Mouse (Mus musculus) CH12.LX (cell line): ENCODE data around the gene Fgf11. TPM values are rescaled to one million over a fixed set of nuclear protein-coding genes. Genes with fewer than 3 reads are reported as not detected.

Experiments used
- DNase-seq: peaks from one replicate; pipeline ENCODE4 v3.0.0-alpha.2; 2013; ENCODE audit errors: extremely low read depth
- H3K27ac ChIP-seq: 2 replicates; pipeline ENCODE4 v1.5.1; 2012; ENCODE audit warnings: low read depth, mild to moderate bottlenecking, control low read depth, moderate library complexity; ENCODE audit not compliant: insufficient read depth
- H3K27me3 ChIP-seq: replicated peaks from 2 replicates; pipeline ENCODE3; 2012; ENCODE audit warnings: inconsistent platforms
- H3K36me3 ChIP-seq, 2 experiments: replicated peaks in 1 of 2; 2 replicates each; pipeline versions ENCODE3 to v1.6.1; 2012; ENCODE audit warnings: inconsistent platforms in 1 of 2, low read length in 1 of 2, mild to moderate bottlenecking in 1 of 2, mixed read lengths in 1 of 2, moderate library complexity in 1 of 2; ENCODE audit not compliant: control insufficient read depth in 1 of 2, insufficient read depth in 1 of 2
- H3K4me1 ChIP-seq, 2 experiments: 2 replicates each; pipeline ENCODE4 v1.6.1; 2012; ENCODE audit warnings: inconsistent platforms in 1 of 2, moderate library complexity in 1 of 2; ENCODE audit not compliant: insufficient read depth in 2 of 2, control insufficient read depth in 1 of 2
- H3K4me2 ChIP-seq: 2 replicates; pipeline ENCODE4 v1.6.1; 2012; ENCODE audit warnings: low read depth, mild to moderate bottlenecking, control low read depth; ENCODE audit not compliant: poor library complexity, insufficient read depth, severe bottlenecking
- H3K4me3 ChIP-seq, 3 experiments: fragments of 150-350 bp in 1 of 3; sonication (generic) in 1 of 3; replicated peaks in 1 of 3; 2 replicates each; pipeline versions ENCODE3 to v1.5.1; 2011 to 2012; ENCODE audit warnings: low read depth in 2 of 3, low read length in 2 of 3, mild to moderate bottlenecking in 2 of 3, moderate library complexity in 2 of 3, control low read depth in 1 of 3, improper control_type of control experiment in 1 of 3, inconsistent platforms in 1 of 3, mixed read lengths in 1 of 3; ENCODE audit not compliant: poor library complexity in 1 of 3
- H3K79me2 ChIP-seq: replicated peaks from 2 replicates; pipeline ENCODE4 v1.6.1; 2012; ENCODE audit warnings: mild to moderate bottlenecking, moderate library complexity; ENCODE audit not compliant: control insufficient read depth, poor library complexity, insufficient read depth, severe bottlenecking; ENCODE audit errors: extremely low read depth
- H3K9ac ChIP-seq: 2 replicates; pipeline ENCODE4 v1.6.1; 2012; ENCODE audit warnings: low read depth, mild to moderate bottlenecking, control low read depth, moderate library complexity; ENCODE audit not compliant: insufficient read depth
- H3K9me3 ChIP-seq: replicated peaks from 2 replicates; pipeline ENCODE3; 2012; ENCODE audit warnings: low read length, inconsistent platforms, mixed read lengths
- BHLHE40 ChIP-seq: IDR thresholded peaks from 2 replicates; pipeline ENCODE4 v1.6.1; 2011; ENCODE audit warnings: mild to moderate bottlenecking, low read depth, low read length, improper control_type of control experiment
- CHD1 ChIP-seq: IDR thresholded peaks from 2 replicates; pipeline ENCODE4 v1.6.1; 2012; ENCODE audit warnings: low read depth, low read length, improper control_type of control experiment, inconsistent platforms
- CHD2 ChIP-seq: IDR thresholded peaks from 2 replicates; pipeline ENCODE4 v1.6.1; 2011; ENCODE audit warnings: low read length, improper control_type of control experiment
- CTCF ChIP-seq, 2 experiments: IDR thresholded peaks in 1 of 2; conservative IDR thresholded peaks in 1 of 2; 2 replicates each; pipeline ENCODE4 v1.5.1; 2011 to 2012; ENCODE audit warnings: low read depth in 2 of 2, low read length in 2 of 2, improper control_type of control experiment in 1 of 2, inconsistent platforms in 1 of 2, mild to moderate bottlenecking in 1 of 2, moderate library complexity in 1 of 2
- E2F4 ChIP-seq: IDR thresholded peaks from 2 replicates; pipeline ENCODE4 v1.6.1; 2011; ENCODE audit warnings: low read depth, low read length, improper control_type of control experiment; ENCODE audit not compliant: insufficient replicate concordance
- ELF1 ChIP-seq: IDR thresholded peaks from 2 replicates; pipeline ENCODE4 v1.6.1; 2014; ENCODE audit warnings: low read depth, mild to moderate bottlenecking, inconsistent platforms, low read length, improper control_type of control experiment
- EP300 ChIP-seq: IDR thresholded peaks from 2 replicates; pipeline ENCODE4 v1.6.1; 2011; ENCODE audit warnings: low read length, improper control_type of control experiment
- HCFC1 ChIP-seq: IDR thresholded peaks from 2 replicates; pipeline ENCODE4 v1.6.1; 2012; ENCODE audit warnings: low read depth, mild to moderate bottlenecking, inconsistent platforms, low read length, improper control_type of control experiment
- IRF4 ChIP-seq: IDR thresholded peaks from 2 replicates; pipeline ENCODE4 v1.6.1; 2014; ENCODE audit warnings: low read depth, mild to moderate bottlenecking, inconsistent platforms, low read length, improper control_type of control experiment
- JUN ChIP-seq: IDR thresholded peaks from 2 replicates; pipeline ENCODE4 v1.6.1; 2011; ENCODE audit warnings: low read depth, mild to moderate bottlenecking, low read length, improper control_type of control experiment, moderate library complexity; ENCODE audit not compliant: insufficient read depth
- JUND ChIP-seq: conservative IDR thresholded peaks from 2 replicates; pipeline ENCODE4 v1.6.1; 2011; ENCODE audit warnings: low read depth, low read length, improper control_type of control experiment
- KAT2A ChIP-seq: IDR thresholded peaks from 2 replicates; pipeline ENCODE4 v1.6.1; 2012; ENCODE audit warnings: low read length, improper control_type of control experiment, inconsistent platforms; ENCODE audit not compliant: insufficient replicate concordance
- MAFK ChIP-seq: IDR thresholded peaks from 2 replicates; pipeline ENCODE4 v1.6.1; 2011; ENCODE audit warnings: low read length, improper control_type of control experiment; ENCODE audit not compliant: insufficient replicate concordance
- MAZ ChIP-seq: IDR thresholded peaks from 2 replicates; pipeline ENCODE4 v1.6.1; 2012; ENCODE audit warnings: low read depth, mild to moderate bottlenecking, inconsistent platforms, low read length, improper control_type of control experiment, moderate library complexity
- MYC ChIP-seq: IDR thresholded peaks from 2 replicates; pipeline ENCODE4 v1.6.1; 2011; ENCODE audit warnings: low read depth, mild to moderate bottlenecking, improper control_type of control experiment, low read length
- NELFE ChIP-seq: IDR thresholded peaks from 2 replicates; pipeline ENCODE4 v1.6.1; 2011; ENCODE audit warnings: low read depth, low read length, improper control_type of control experiment
- PAX5 ChIP-seq: IDR thresholded peaks from 2 replicates; pipeline ENCODE4 v1.6.1; 2012; ENCODE audit warnings: low read length, inconsistent platforms, mixed read lengths
- RAD21 ChIP-seq: IDR thresholded peaks from 2 replicates; pipeline ENCODE4 v1.6.1; 2011; ENCODE audit warnings: low read depth, mild to moderate bottlenecking, low read length, improper control_type of control experiment, moderate library complexity
- RCOR1 ChIP-seq: conservative IDR thresholded peaks from 2 replicates; pipeline ENCODE4 v1.6.1; 2012; ENCODE audit warnings: low read depth, mild to moderate bottlenecking, inconsistent platforms, low read length, improper control_type of control experiment
- SIN3A ChIP-seq: IDR thresholded peaks from 2 replicates; pipeline ENCODE4 v1.6.1; 2012; ENCODE audit warnings: low read length, improper control_type of control experiment, inconsistent platforms
- SMC3 ChIP-seq: IDR thresholded peaks from 2 replicates; pipeline ENCODE4 v1.6.1; 2011; ENCODE audit warnings: low read depth, low read length, improper control_type of control experiment
- TBP ChIP-seq: conservative IDR thresholded peaks from 2 replicates; pipeline ENCODE4 v1.6.1; 2011; ENCODE audit warnings: low read depth, low read length, improper control_type of control experiment
- TCF12 ChIP-seq: IDR thresholded peaks from 2 replicates; pipeline ENCODE4 v1.6.1; 2014; ENCODE audit warnings: low read depth, mild to moderate bottlenecking, inconsistent platforms, low read length, improper control_type of control experiment
- USF2 ChIP-seq: conservative IDR thresholded peaks from 2 replicates; pipeline ENCODE4 v1.6.1; 2011; ENCODE audit warnings: low read depth, low read length, improper control_type of control experiment
- ZC3H11A ChIP-seq: IDR thresholded peaks from 2 replicates; pipeline ENCODE4 v1.6.1; 2012; ENCODE audit warnings: low read depth, mild to moderate bottlenecking, inconsistent platforms, low read length, improper control_type of control experiment
- dilution Hi-C: fragments of 300-500 bp; cut with MboI; formaldehyde crosslinking; loops from 2 replicates; pipeline ENCODE4 v1.14.3; 2020; ENCODE audit warnings: low sequenced_read_pairs; ENCODE audit not compliant: extremely low pct_unique_long_range_greater_than_20kb, extremely low pct_ligation_motif_present
- in situ Hi-C: fragments of 300-500 bp; cut with MboI; formaldehyde crosslinking; loops from 3 replicates; pipeline ENCODE4 v1.14.3; 2019; ENCODE audit warnings: low sequenced_read_pairs, low pct_ligation_motif_present, low pct_unique_long_range_greater_than_20kb, mixed read lengths
- polyA plus RNA-seq: library from polyadenylated mRNA; unstranded; fragments of >175 nt; gene quantifications from 2 replicates; pipeline ENCODE4 v1.2.1, GENCODE M21; 2012; ENCODE audit warnings: low read depth; ENCODE audit not compliant: insufficient read length
- total RNA-seq, 2 experiments: library from RNA; depleted of rRNA; stranded (reverse); fragments of 300-350 nt in 1 of 2; fragments of >200 nt in 1 of 2; gene quantifications; 2 replicates each; pipeline ENCODE4 v1.2.3; 2012 to 2014

Gene Fgf11
- total and polyA plus RNA-seq, 3 experiments = 0.93 to 3.9 (median 1.8) TPM

- no peaks in the 10 kb centered on the region for H3K79me2 ChIP-seq
- H3K9me3 ChIP-seq = no peaks in the 10 kb centered on the region
- dilution Hi-C loops (no loop called here), in situ Hi-C loops (no loop called here)
- TF ChIP-seq USF2 (no peak), MAZ (no peak), CTCF (conservative IDR thresholded peaks at IDR 0.05 in 1 of 2, IDR thresholded peaks at IDR 0.05 in 1 of 2; ENCODE audit: low read depth in 2 of 2, low read length in 2 of 2) (no peak), MAFK (no peak), JUND (no peak), PAX5 (no peak), SIN3A (no peak), TCF12 (no peak), JUN (no peak), RAD21 (no peak), CHD1 (no peak), ZC3H11A (no peak)
- H3K9ac ChIP-seq = no peak overlapping the region
- no peak overlapping the region for H3K4me3 ChIP-seq
- H3K27me3 ChIP-seq = no peaks in the 10 kb centered on the region
- DNase-seq = no peak
- peaks cover 17 to 47% of the 10 kb centered on the region in 2 experiments for H3K4me1 ChIP-seq
- no peak overlapping the region for H3K4me2 ChIP-seq
- H3K27ac ChIP-seq = no peak overlapping the region
- peaks cover 4 to 35% of the 10 kb centered on the region in 2 experiments for H3K36me3 ChIP-seq
Observed at GRCm38 (mm10) chr11:69781828-69782227, 19.8 kb downstream of the Fgf11 start.

GRCm38 (mm10) chr11:69778985-69779384 is 22.7 kb downstream of the Fgf11 start:
- in situ Hi-C loops = no loop called here
- TF ChIP-seq MAFK (no peak), E2F4 (no peak), KAT2A (no peak), BHLHE40 (no peak), TCF12 (no peak), IRF4 (no peak), USF2 (no peak), MYC (no peak), EP300 (no peak), HCFC1 (no peak), SMC3 (no peak), CHD2 (no peak), CHD1 (no peak), RCOR1 (no peak), ELF1 (no peak), PAX5 (no peak), ZC3H11A (no peak), NELFE (no peak), TBP (no peak)
- DNase-seq = no peak
- H3K36me3 ChIP-seq = peaks cover 8 to 40% of the 10 kb centered on the region in 2 experiments
- H3K4me3 ChIP-seq = no peak overlapping the region
- no peak overlapping the region for H3K27ac ChIP-seq
- H3K9me3 ChIP-seq = no peaks in the 10 kb centered on the region
- H3K27me3 ChIP-seq = no peaks in the 10 kb centered on the region
- dilution Hi-C loops = no loop called here
- no peak overlapping the region for H3K4me2 ChIP-seq
- peaks cover 40 to 66% of the 10 kb centered on the region in 2 experiments for H3K4me1 ChIP-seq
- H3K79me2 ChIP-seq = no peaks in the 10 kb centered on the region
- H3K9ac ChIP-seq = no peak overlapping the region
